In genomic region chr10:127188079-127188453, GRCm38 (mm10) we compare ENCODE assay signal across 8 mouse cellular contexts. TPM values are rescaled to one million over a fixed set of nuclear protein-coding genes. Genes with fewer than 3 reads are reported as not detected.
DNase-seq lines count a peak whose midpoint lies in the region; ATAC-seq and TF ChIP-seq lines count a peak whose summit lies in the region.

No protein-coding gene starts in this region.

- no peak for TF ChIP-seq CTCF in liver, adult 2 months (IDR thresholded peaks at IDR 0.05; ENCODE audit: low read depth, low read length)

- 6% methylated on average over 15 of the region's 21 CpGs for WGBS in liver, adult 2 months
- WGBS in forebrain, embryonic 11.5 days, result 2% methylated on average over 21 of the region's 21 CpGs
- WGBS in limb, embryonic 13.5 days, result 1% methylated on average over 17 of the region's 21 CpGs
- 2% methylated on average over 14 of the region's 21 CpGs for WGBS in stomach, embryonic 15.5 days

- H3K36me3 ChIP-seq in liver, adult 2 months (ENCODE audit: control insufficient read depth, insufficient read depth, low read length), result no peaks in the 10 kb centered on the region
- H3K36me3 ChIP-seq in forebrain, embryonic 11.5 days (ENCODE audit: control insufficient read depth, insufficient read depth, low read length), result peaks cover 6% of the 10 kb centered on the region; the same call in 1 of the 2 replicates
- peaks cover 65% of the 10 kb centered on the region for H3K36me3 ChIP-seq in limb, embryonic 13.5 days
- H3K36me3 ChIP-seq in stomach, embryonic 15.5 days, result peaks cover 25% of the 10 kb centered on the region

- H3K9ac ChIP-seq in liver, adult 2 months (ENCODE audit: low read depth, low read length), result peak overlapping the region; percentile 85
- H3K9ac ChIP-seq in forebrain, embryonic 11.5 days (ENCODE audit: low read length), result peak overlapping the region; percentile 88
- peak overlapping the region; percentile 90 for H3K9ac ChIP-seq in limb, embryonic 13.5 days
- H3K9ac ChIP-seq in stomach, embryonic 15.5 days, result peak overlapping the region; percentile 20

- peaks cover 8% of the 10 kb centered on the region for H3K27me3 ChIP-seq in liver, adult 2 months (ENCODE audit: control insufficient read depth, insufficient read depth, low read length)
- H3K27me3 ChIP-seq in forebrain, embryonic 11.5 days (ENCODE audit: control insufficient read depth, insufficient read depth, low read length), result no peaks in the 10 kb centered on the region
- H3K27me3 ChIP-seq in limb, embryonic 13.5 days, result 0 out of 2 replicates have a peak, but pooled peaks cover 9% of the 10 kb centered on the region
- H3K27me3 ChIP-seq in stomach, embryonic 15.5 days (replicated peaks), result 0 out of 2 replicates have a peak, but pooled peaks cover 3% of the 10 kb centered on the region

- H3K9me3 ChIP-seq in forebrain, embryonic 11.5 days (ENCODE audit: control insufficient read depth, low read length), result no peaks in the 10 kb centered on the region
- no peaks in the 10 kb centered on the region for H3K9me3 ChIP-seq in limb, embryonic 13.5 days
- H3K9me3 ChIP-seq in stomach, embryonic 15.5 days, result no peaks in the 10 kb centered on the region

- H3K27ac ChIP-seq in liver, adult 2 months (replicated peaks; ENCODE audit: insufficient read depth, low read depth, low read length), result no peak overlapping the region
- peak overlapping the region; percentile 76 for H3K27ac ChIP-seq in forebrain, embryonic 11.5 days (ENCODE audit: low read depth, low read length)
- H3K27ac ChIP-seq in limb, embryonic 13.5 days, result peak overlapping the region; percentile 95
- peak overlapping the region; percentile 94 for H3K27ac ChIP-seq in stomach, embryonic 15.5 days

- peak overlapping the region; percentile 78; the same call in 1 of the 2 replicates for H3K4me3 ChIP-seq in liver, adult 2 months (ENCODE audit: insufficient read depth, low read depth, low read length)
- peak overlapping the region; percentile 73 for H3K4me3 ChIP-seq in forebrain, embryonic 11.5 days (ENCODE audit: low read depth, low read length)
- peak overlapping the region; percentile 71 for H3K4me3 ChIP-seq in limb, embryonic 13.5 days
- H3K4me3 ChIP-seq in stomach, embryonic 15.5 days (replicated peaks), result peak overlapping the region; percentile 60

- H3K79me2 ChIP-seq in liver, adult 2 months (ENCODE audit: control insufficient read depth, insufficient read depth, low read length), result no peaks in the 10 kb centered on the region

- no peak for ATAC-seq in forebrain, embryonic 11.5 days (replicated peaks; ENCODE audit: low FRiP score)
- no peak for ATAC-seq in limb, embryonic 13.5 days (ENCODE audit: low FRiP score, low read depth)
- no peak for ATAC-seq in stomach, embryonic 15.5 days (ENCODE audit: insufficient read depth, low FRiP score, low read depth)

- TF ChIP-seq POLR2A in liver, adult 2 months (IDR thresholded peaks at IDR 0.05; ENCODE audit: extremely low read depth, insufficient read depth, low read length), result no peak

- no peak for DNase-seq in liver, adult 2 months (ENCODE audit: extremely low read depth, low read depth, low spot score)
- no peak for DNase-seq in liver
- DNase-seq in forebrain, embryonic 11.5 days (ENCODE audit: low spot score), result peak; percentile 59
- no peak for DNase-seq in ovary, postnatal 10 days (ENCODE audit: low spot score)
- no peak for DNase-seq in layer of hippocampus, adult 8-10 months (ENCODE audit: low spot score in 2 of 2)
- DNase-seq in left cerebral cortex, adult 9 months (ENCODE audit: low spot score in 2 of 2), result no peak

- H3K4me2 ChIP-seq in forebrain, embryonic 11.5 days (ENCODE audit: low read depth, low read length, severe bottlenecking), result peak overlapping the region; percentile 100
- H3K4me2 ChIP-seq in limb, embryonic 13.5 days (replicated peaks), result peak overlapping the region; percentile 96
- H3K4me2 ChIP-seq in stomach, embryonic 15.5 days, result peak overlapping the region; percentile 76

- peaks cover 2% of the 10 kb centered on the region; the same call in 1 of the 2 replicates for H3K4me1 ChIP-seq in liver, adult 2 months (ENCODE audit: control insufficient read depth, insufficient read depth, low read length)
- H3K4me1 ChIP-seq in forebrain, embryonic 11.5 days (replicated peaks; ENCODE audit: control insufficient read depth, insufficient read depth, low read length), result peaks cover 9% of the 10 kb centered on the region
- peaks cover 47% of the 10 kb centered on the region for H3K4me1 ChIP-seq in limb, embryonic 13.5 days
- H3K4me1 ChIP-seq in stomach, embryonic 15.5 days, result peaks cover 41% of the 10 kb centered on the region

RNA-seq across cellular contexts. Expression of gene Arhgef25, which starts 1.8 kb away (rescaled TPM):
- total RNA-seq in liver, adult 2 months (2014; rRNA removed), result 0.83 and 0.87 TPM in 2 replicates
- 0.91 and 1.4 TPM in 2 replicates for polyA plus RNA-seq in liver, adult 2 months (2012; rRNA removed)
- polyA plus RNA-seq in forebrain, embryonic 11.5 days (2014; fragmentation: Nextera tagmentation; extraction: Ambion mirVana), result 31.6 and 33.5 TPM in 2 replicates
- 108 and 111 TPM in 2 replicates for polyA plus RNA-seq in limb, embryonic 13.5 days (2015; fragmentation: Nextera tagmentation; extraction: Ambion mirVana)
- polyA plus RNA-seq in stomach, embryonic 15.5 days (2015; fragmentation: Nextera tagmentation; extraction: Ambion mirVana), result 65.9 and 69.9 TPM in 2 replicates
- 100 to 1,000 TPM; 310 to 386 (median 350) TPM for total RNA-seq in layer of hippocampus, adult 8-10 months (2022)

RNA-seq across cellular contexts. Expression of gene Dtx3, which starts 7.5 kb away (rescaled TPM):
- total RNA-seq in liver, adult 2 months (2014; rRNA removed), result 1.5 and 1.8 TPM in 2 replicates
- 5.2 and 10.0 TPM in 2 replicates for polyA plus RNA-seq in liver, adult 2 months (2012; rRNA removed)
- polyA plus RNA-seq in forebrain, embryonic 11.5 days (2014; fragmentation: Nextera tagmentation; extraction: Ambion mirVana), result 157 and 170 TPM in 2 replicates
- polyA plus RNA-seq in limb, embryonic 13.5 days (2015; fragmentation: Nextera tagmentation; extraction: Ambion mirVana), result 169 and 173 TPM in 2 replicates
- polyA plus RNA-seq in stomach, embryonic 15.5 days (2015; fragmentation: Nextera tagmentation; extraction: Ambion mirVana), result 90.4 and 106 TPM in 2 replicates
- total RNA-seq in layer of hippocampus, adult 8-10 months (2022), result 100 to 1,000 TPM; 214 to 267 (median 229) TPM

RNA-seq across cellular contexts. Expression of gene Slc26a10, which starts 7.6 kb away (rescaled TPM):
- total RNA-seq in liver, adult 2 months (2014; rRNA removed), result 1.3 and 3.1 TPM in 2 replicates
- 4.1 and 5.8 TPM in 2 replicates for polyA plus RNA-seq in liver, adult 2 months (2012; rRNA removed)
- polyA plus RNA-seq in forebrain, embryonic 11.5 days (2014; fragmentation: Nextera tagmentation; extraction: Ambion mirVana), result 0.93 and 1.1 TPM in 2 replicates
- polyA plus RNA-seq in limb, embryonic 13.5 days (2015; fragmentation: Nextera tagmentation; extraction: Ambion mirVana), result 1.4 and 1.6 TPM in 2 replicates
- 1.1 and 1.3 TPM in 2 replicates for polyA plus RNA-seq in stomach, embryonic 15.5 days (2015; fragmentation: Nextera tagmentation; extraction: Ambion mirVana)
- 10 to 100 TPM; 12.2 to 17.5 (median 14.4) TPM for total RNA-seq in layer of hippocampus, adult 8-10 months (2022)

RNA-seq across cellular contexts. Expression of gene B4galnt1, which starts 23.0 kb away (rescaled TPM):
- total RNA-seq in liver, adult 2 months (2014; rRNA removed), result 21.9 and 36.3 TPM in 2 replicates
- 85.0 and 89.8 TPM in 2 replicates for polyA plus RNA-seq in liver, adult 2 months (2012; rRNA removed)
- 7.8 and 8.4 TPM in 2 replicates for polyA plus RNA-seq in forebrain, embryonic 11.5 days (2014; fragmentation: Nextera tagmentation; extraction: Ambion mirVana)
- polyA plus RNA-seq in limb, embryonic 13.5 days (2015; fragmentation: Nextera tagmentation; extraction: Ambion mirVana), result 6.2 and 6.9 TPM in 2 replicates
- 29.4 and 31.4 TPM in 2 replicates for polyA plus RNA-seq in stomach, embryonic 15.5 days (2015; fragmentation: Nextera tagmentation; extraction: Ambion mirVana)
- total RNA-seq in layer of hippocampus, adult 8-10 months (2022), result 100 to 1,000 TPM; 113 to 123 (median 113) TPM

RNA-seq across cellular contexts. Expression of gene Pip4k2c, which starts 23.3 kb away (rescaled TPM):
- total RNA-seq in liver, adult 2 months (2014; rRNA removed), result 8.9 and 10.7 TPM in 2 replicates
- 13.0 and 13.9 TPM in 2 replicates for polyA plus RNA-seq in liver, adult 2 months (2012; rRNA removed)
- polyA plus RNA-seq in forebrain, embryonic 11.5 days (2014; fragmentation: Nextera tagmentation; extraction: Ambion mirVana), result 16.4 and 17.2 TPM in 2 replicates
- 27.6 and 29.1 TPM in 2 replicates for polyA plus RNA-seq in limb, embryonic 13.5 days (2015; fragmentation: Nextera tagmentation; extraction: Ambion mirVana)
- 29.9 and 32.3 TPM in 2 replicates for polyA plus RNA-seq in stomach, embryonic 15.5 days (2015; fragmentation: Nextera tagmentation; extraction: Ambion mirVana)
- total RNA-seq in layer of hippocampus, adult 8-10 months (2022), result 100 to 1,000 TPM in 1 of 4 experiments, 10 to 100 TPM in 3; 95.0 to 107 (median 98.9) TPM

Comparison
In these comparisons a context has a peak if more than half of its experiments do, and no peak if none do; other contexts are left out.
1. H3K9ac ChIP-seq: peak in every context shown above with its lines; median percentile 90 in limb, embryonic 13.5 days; 88 in forebrain, embryonic 11.5 days; 85 in liver, adult 2 months; 20 in stomach, embryonic 15.5 days.
2. RNA of gene Arhgef25, which starts 1.8 kb away (polyA plus RNA-seq): 108 to 111 TPM in limb, embryonic 13.5 days, 65.9 to 69.9 TPM in stomach, embryonic 15.5 days and 31.6 to 33.5 TPM in forebrain, embryonic 11.5 days; 0.91 to 1.4 TPM in liver, adult 2 months; every median in the first group is over 10 times any median in the second.
3. Peak in every context shown above with its lines, with median percentiles within 50 percentile points of each other: H3K4me3 ChIP-seq and H3K4me2 ChIP-seq.